Mouse (Mus musculus): ENCODE results near the gene Rcan1.
A peak's percentile ranks its signal among the peaks of the same experiment; 100 is the strongest.
"Not testable (repeated sequence)": the region's sequence is repeated elsewhere in the genome, so short reads cannot be mapped to it uniquely, and the experiment has no call there.

Rcan1 gene

DNA sequence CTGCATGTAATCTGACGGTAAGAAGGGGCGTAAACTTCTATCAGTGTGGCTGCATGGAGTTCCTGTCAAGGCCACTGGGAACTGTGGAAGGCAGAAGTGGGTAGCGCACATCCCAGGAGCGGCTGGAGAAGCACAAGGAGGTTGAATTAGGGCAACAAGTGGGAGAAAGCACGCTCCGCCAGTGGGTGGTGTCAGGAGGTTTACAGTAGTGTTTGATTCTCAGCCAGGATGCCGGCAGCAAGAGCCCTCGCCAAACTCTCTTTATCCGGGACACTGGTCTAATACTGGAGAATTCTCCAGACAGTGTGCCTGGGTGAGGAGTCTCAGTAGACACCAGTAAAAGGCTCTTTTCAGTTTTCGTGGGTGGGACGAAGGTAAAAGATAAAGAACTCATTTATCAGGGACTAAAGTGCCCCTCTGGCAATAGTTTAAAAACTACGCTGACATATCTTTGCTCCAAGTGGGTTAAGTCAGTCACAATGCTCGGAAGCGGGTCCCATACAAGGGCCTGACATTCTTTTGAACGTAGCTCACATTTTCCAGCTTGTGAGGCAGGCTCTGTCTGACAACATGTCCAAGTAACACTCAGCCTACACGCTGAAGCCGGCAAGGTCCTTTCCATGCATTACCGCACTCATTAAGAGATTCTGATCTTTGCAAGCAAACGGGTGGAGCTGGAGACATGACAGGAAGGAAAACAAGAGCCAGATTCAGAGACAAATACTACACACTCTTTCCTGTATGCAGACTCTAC lies 42.3 kb downstream of the Rcan1 start:
- DNase-seq, result peak; percentile 40

DNA sequence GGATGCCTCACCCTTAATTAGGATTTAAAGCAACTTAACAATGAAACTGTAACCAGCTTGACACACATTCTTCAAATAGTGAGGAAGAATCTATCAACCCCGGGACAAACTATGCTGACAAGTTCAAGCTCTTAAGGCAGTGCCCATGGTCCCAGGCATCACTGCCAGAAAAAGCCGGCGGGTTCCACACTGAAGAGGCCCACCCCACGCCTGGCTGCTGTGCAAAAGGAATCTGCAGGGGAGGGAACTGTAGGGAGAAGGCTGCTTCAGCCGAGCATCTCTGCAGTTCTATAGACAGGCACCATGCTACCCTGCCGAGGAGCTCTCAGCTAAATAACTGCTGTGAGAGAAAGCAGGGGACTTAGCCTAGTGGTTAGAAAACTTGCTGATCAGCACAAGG lies 44.0 kb downstream of the Rcan1 start:
- no peak for DNase-seq

DNA sequence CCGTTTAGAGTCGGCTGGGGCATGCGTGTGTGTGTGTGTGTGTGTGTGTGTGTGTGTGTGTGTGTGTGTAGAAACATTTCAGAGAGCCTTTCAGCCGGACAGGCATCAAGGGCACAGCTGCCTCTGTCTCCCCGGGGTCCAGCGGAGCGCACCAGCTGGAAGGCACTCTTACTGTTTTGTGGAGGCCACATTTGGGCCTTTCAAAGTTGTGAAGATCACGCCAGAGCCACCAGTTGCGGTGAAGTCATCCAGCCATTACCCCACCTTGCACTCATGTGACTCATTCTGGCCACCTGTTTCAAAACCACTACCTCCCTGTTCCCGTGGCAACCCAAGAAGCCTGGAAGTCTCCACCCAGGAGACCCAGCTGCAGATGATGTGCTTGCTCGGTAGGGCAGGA lies 44.8 kb downstream of the Rcan1 start:
- no peak for DNase-seq

DNA sequence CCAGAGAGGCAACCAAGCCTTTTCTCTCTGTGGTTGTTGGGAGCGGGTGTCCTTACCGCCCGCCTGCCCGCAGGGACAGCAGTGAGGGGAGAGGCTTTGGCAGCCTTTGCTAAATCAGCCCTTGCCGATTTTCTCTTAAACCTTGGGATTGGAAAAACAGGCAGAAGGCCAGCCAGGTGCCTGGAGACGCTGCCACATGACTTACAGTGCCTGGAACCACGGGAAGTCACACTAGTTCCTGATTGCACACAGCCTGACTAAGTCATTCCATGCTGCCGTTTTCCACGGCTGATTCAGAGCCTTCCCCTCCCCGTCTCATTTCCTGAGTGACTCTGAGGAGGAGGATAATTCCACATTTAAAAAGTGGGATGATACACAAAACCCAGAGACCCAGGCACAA lies 47.3 kb downstream of the Rcan1 start:
- DNase-seq, result peak in 1 of 2 experiments; percentile 50

DNA sequence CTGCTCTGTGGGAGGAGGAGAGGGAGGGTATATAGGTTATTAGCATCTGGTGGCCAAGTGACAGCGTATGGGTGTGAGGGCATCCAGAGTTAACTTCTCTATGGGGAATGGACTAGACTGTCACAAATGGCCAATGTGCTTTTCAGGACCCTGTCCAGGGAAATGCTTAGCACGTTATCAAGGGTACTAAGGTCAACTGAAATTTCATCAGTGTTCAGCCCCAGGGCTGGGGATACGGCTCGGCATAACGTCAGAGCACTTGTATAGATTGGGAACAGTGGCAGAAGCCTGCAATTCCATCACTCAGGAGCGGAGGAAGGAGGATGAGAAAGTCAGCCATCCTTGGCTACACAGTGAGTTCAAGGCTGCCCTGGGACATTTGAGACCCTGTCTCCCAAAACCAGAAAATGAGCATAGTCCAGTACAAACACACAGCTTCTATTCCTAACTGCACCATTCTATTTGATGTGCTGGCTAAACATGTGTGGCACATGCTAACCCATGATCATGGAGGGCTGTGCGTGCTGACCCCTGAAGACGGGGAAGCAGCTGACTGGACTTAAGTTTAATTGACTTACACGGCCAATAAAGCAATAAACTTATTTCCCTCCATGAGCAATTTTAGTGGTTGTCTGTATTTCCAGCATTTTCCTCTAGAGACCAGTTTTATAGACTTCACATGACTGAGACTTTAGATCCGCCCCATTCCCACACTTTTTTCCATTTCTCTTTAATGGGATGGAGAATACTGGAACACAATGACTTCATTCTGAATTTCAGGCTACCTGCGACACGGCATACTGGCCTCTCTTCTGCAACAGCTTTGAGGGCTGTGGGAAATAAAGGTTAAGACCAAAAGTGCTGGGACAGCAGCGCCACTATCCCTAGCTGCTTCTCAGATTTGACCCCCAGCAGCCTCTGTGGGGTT lies 48.0 kb downstream of the Rcan1 start:
- DNase-seq, result no peak

DNA sequence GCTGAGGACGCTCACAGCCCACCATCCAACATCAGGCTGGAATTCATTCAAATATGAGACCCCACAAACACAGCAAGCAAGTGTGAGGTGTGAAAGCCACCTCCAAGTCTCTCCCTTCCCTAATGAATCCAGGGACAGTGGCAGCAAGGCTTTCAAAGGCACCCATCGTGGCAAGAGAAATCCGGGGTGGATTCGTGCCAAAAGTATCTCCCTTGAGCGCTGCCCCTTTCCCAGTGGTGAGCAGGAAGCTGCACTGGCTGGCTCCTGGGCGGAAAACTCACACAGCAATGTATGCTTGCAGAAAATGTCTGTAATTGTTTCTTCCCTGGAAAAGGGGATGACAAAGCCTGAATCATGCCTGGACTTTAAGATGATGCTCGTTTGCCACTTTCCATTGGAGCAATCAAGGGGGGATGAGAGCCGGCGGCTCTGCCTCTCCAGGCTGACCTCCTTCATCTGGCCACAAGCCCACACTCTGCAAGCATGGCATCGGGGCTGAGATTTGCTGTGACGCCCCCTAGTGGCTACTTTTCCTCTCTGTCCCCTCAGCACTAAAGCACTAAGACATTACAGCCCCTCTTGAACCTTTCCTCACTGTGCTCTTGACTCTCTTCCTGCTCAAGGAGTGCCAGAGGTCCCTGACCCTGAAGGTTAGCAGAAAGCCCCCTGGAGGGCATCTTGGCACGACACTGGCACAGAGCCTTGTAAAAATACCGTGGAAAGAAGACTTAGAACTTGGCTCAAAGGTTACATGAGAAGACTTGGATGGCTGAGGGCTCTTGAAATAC lies 49.3 kb downstream of the Rcan1 start:
- DNase-seq, result peak; percentile 49 to 53

DNA sequence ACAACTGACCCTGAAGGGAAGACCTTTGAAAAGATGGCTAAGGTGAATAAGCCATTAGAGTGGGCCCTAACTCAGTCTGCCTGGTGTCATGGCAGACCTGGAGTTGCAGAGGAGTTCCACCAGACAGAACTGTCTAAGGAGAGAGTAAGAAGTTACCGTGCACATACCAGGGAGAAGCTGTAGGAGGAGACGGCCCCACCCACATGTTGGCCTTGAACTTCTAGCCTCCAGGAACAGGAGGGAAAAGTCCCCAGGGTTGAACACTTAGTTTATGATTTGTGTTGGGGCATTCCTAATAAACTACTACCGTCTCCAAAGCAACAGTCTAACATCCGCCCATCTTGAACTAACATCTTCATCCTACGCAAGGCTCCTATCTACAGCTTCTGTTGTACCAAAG lies 50.0 kb downstream of the Rcan1 start:
- no peak for DNase-seq

DNA sequence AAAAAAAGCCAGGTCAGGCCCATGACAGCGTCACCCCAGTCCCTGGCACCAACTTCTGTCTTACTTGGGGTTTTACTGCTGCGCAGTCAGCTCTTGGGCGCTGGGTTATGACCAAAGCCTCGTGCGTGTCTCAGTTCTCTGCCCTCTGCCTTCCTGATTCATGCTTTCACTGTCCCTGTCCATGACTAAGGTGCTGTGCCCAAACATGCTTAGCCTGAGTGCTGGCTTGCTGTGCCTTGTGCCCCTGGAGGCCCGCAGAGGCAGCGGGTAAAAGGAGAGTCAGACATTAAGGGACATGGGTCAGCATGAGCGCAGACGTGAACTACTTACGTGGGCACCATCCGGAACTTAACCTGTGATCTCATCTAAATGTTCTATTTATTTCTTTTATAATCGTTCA lies 51.6 kb downstream of the Rcan1 start:
- DNase-seq, result no peak

DNA sequence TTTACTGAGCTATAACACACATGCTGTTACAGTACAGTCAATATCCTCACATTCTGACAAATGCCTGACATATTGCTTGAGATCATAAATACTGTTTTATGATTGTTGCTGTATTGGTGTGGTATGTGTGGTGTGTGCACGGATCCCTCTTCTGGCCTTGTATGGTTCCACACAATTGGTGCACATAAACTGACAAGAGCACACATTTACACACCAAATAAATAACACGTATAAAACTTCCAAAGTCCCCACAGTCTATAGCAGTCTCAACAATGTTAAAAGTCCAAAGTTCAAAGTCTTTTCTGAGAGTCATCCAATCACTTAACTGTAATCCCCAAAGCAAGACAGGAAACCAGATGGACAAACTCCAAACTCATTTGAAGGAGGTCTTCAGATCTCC lies 53.4 kb downstream of the Rcan1 start:
- no peak for DNase-seq

DNA sequence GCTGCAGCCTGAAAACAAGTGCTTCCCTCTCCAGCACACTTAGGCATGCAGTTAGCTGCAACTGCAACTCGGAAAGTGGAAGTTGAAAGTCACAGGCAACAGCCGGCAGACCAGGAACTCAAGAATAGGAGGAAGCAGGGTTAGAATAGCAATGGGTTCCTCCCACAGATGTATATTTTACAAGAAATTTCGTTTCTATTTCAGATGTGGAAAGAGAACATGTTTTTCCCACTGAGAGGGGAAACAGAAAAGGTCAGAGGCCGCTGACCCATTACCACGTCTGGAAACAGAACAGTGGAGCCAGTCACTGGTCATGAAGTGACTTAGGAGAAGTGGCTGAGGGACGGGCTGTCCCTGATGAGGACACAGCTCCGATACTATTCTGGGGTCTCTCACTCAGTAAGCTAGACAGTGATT lies 55.0 kb downstream of the Rcan1 start:
- DNase-seq, result no peak

DNA sequence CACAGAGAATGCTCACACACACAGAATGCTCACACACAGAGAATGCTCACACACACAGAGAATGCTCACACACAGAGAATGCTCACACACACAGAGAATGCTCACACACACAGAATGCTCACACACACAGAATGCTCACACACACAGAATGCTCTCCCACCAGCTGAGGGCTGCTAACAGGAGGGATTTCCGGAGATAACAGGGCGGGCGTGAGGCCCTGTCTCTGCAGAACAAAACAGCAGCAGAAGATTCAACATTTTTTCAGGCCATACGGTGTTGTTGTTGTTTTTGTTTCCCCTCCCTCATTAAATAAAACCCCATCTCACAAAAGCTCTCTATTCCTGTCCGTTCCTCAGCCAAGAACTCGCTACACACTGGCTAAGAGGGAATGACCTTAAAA lies 55.6 kb downstream of the Rcan1 start:
- not testable (repeated sequence) for DNase-seq

DNA sequence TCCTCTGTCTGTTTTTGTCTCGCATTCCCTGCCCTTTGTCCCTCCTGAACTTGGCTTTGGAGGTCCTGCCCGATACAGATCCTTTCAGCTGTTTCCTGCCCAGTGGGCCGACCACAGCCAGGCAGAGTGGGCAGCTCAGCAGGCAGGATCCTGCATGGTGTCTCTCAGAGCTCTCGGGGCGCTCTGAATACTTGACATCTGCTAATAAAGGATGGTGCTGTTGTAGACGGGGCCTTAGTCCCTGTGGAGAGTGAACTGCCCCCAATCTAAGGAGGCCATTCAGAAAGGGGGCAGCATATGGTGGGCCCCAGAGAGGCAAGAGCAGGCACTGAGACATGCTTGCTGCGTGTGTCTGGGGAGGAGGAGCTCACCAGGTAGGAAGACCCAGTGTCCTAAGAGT lies 57.8 kb downstream of the Rcan1 start:
- no peak for DNase-seq

DNA sequence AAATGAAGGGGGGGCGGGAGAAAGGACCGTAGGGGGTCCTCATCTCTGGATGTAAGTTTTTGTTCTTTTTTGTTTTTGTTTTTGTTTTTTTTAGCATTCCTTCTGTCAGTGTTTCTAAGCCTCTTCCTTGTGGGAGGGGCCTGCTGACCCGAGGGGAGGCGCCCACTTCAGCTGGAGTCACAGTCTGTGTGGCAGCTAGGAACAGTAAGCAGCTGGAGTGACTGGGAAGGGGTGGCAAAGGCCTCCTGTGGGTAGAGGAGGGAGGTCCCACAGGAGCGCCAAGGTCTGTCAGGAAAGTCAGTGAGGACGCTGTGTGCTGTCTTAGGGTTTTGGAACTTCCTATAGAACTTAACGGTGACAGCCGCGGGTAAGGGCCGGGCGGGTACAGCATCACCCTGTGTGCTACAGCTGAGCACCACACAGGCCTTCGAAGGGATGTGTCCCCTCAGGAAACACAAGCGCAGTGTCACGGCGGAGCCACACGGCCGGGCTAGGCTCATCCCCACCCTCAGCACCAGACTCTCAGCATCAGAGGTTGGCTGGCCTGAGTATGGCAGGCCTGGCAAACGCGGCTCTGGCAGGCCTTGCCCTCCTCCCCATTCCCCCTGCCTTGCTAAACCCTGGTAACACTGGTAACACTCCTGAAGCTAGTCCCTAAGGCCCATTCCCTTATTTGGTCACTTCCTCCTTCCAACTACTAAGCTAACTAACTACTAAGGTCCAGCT lies 58.5 kb downstream of the Rcan1 start:
- DNase-seq, result peak; percentile 31 to 42

DNA sequence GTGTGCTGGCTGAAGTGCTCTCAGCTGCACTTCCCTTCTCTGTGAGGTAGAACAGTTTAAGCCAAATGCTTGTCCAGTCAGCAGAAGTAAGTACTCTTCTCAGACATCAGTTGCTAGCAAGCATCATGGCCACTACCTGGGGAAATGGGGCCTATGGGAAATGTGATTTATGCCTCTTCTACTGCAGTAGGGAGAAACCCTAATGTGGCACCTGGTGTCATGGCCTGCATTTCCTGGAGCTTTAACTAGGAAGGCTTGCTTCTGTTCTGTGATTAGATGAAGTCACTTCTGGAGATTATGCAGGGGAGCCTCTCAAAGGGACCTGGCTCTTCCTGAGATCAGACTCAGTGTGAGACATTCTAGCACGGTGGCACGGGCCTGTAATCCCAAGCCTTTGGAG lies 60.3 kb downstream of the Rcan1 start:
- no peak for DNase-seq

DNA sequence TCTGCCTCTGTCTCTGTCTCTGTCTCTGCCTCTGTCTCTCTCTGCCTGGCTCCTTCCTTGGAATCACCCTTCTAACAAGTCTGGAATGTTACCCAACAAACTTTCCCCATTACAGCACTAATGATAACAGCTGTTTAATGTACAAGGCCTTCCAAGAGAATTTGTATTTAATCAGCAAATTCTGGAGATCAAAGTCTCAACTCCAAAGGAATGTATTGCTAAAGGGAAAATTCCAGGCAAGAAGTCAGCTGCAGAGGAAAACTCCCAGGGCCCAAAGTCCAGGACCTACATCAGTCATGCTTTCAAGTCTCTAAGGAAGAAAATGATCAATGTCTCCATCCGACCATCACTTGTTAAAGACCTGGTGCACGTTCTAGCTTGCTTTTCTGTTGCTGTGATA lies 62.8 kb downstream of the Rcan1 start:
- DNase-seq, result no peak

DNA sequence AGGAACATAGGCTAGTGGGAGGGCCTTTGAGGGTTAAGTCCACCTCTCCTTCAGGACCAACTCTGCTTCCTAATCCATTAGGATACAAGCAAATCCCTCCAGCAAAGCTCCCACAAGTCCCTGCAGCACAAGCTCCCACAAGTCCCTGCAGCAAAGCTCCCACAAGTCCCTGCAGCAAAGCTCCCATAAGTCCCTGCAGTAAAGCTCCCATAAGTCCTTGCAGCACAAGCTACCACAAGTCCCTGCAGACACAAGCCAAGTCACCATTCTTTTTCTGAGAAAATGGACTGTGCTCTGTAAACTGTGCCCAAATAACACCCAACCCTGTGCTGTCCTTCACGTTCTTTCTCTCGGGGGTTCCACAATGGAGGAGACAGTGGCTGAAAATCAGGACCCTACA lies 66.5 kb downstream of the Rcan1 start:
- DNase-seq, result no peak

DNA sequence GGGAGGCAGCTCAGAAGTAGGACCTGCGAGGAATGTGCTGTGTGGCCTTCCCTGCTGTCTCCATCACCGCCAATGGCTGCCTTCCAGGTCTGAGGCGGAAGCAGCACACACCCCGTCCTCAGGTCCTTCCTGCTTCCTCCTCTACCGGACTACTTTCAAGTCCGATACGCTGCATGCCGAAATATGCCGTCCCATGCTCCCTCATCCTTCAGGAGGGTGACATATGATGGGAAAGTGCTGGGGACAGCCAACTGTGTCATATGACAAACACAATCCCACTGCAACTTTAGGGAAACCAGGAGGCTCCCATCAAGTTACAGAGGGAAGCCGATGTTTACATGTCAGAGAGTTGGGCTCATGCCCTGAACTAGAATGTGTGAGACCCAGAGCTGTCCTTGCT lies 67.6 kb downstream of the Rcan1 start:
- peak in 1 of 2 experiments; percentile 37 for DNase-seq

DNA sequence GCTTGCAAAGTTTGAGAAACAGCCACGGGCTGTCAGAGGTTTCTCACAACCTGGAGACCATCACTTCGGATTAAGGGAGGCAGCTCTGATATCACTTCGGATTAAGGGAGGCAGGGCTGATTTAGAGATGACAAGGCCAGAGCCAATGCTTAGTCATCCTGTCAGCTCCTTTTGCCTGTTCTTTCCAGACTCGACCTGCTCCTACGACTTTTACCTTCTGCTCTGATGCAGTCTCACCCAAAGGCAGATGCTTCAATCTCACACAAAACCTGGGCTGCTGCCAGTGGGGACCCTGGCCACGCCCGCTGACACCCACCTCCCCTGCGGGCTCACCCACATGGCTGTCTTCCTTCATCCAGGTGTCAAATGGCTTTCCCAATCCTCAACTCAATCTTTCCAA lies 68.5 kb downstream of the Rcan1 start:
- DNase-seq, result no peak

DNA sequence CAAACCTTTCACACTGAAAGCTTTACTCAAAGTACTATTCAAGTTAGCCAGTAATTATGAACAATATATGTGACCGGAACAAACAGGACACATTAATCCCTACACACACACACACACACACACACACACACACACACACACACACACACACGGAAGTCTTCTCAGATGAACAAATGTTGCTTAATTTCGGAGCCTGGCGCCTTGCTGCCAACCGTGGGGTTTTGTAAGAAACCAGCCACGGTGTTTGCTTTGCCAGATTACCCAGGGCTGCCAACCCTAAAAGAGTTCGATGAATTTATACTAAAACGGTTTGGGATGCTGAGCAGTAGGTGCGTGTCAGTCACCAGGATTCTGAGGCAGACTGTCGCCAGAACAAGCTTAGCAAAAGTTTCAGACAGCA lies 69.5 kb downstream of the Rcan1 start:
- DNase-seq, result no peak

DNA sequence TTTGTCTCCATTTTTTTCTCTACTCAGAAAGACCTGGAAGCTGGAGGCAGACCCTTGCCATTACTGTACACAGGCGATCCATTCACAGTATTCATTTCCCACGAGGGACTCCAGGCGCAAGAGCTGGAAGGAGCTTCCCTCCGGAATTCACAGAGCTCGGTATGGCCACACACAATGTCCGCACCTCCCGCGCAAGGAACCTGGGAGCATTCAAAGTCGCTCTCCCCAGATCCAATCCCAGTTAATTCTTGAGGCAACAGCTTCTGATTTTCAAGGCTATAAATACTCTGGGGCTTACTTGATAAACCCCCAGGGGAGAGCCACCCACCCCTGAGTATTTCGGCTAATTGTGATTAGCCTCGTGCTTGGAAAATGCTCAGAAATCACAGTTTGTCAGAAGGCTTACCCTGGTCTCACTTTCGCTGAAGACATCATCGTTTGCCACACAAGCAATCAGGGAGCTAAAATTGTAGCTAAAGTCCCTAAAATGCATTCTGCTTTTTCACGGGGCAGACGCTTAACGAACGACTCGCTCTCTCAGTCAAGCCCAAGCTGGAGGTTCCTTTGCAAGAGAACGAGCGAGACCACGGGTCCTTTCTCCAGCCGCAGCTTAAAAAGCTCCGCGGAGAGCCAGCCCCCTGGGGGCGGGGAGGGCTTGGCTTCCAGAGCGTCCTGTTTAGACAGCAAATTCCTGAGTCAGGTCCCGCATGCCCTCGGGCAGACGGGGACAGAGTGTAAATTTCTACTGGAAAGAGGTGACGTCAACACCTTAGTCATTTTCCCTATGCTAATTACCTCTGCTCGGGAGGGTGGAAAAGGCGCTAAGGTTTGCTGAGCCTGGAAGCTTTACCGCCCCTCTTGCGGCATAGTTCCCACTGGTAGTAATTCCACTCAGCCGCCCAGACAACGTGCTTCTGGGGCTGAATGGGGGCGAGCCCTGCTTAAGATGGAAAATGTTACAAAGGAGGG lies 70.9 kb downstream of the Rcan1 start:
- peak; percentile 80 to 81 for DNase-seq

DNA sequence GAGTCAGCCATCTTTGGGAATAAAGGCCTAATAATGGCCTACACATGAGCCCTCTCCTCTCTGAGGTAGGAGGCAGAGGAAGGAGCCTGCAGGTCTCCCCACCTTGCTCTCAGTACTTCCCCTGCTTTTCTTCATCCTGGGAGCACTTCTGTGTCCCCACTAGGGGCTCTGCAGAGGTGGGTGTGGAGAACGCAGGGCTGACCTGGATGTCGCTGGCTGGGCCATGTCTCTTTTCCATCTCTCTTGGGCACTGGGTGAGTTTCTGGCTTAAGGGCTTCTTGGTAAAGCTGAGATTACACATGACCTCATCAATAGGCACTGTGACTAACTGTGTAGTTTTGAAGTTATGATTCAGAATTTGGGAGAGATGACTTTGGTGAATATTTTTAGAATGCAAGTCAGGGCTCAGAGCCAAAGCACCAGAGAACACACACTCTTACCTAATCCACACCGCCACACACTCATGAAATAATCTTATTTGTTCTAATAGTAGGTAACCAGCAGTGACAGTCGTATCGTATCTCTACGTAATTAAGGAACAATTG lies 72.0 kb downstream of the Rcan1 start:
- no peak for DNase-seq
